Mouse (Mus musculus) left cerebral cortex, adult 11 months (tissue): Measurements from ENCODE around the gene Hadha.

Experiments used
- DNase-seq: peaks from one replicate; pipeline ENCODE4 v3.0.0; 2022; ENCODE audit warnings: low spot score

Gene Hadha

DNA sequence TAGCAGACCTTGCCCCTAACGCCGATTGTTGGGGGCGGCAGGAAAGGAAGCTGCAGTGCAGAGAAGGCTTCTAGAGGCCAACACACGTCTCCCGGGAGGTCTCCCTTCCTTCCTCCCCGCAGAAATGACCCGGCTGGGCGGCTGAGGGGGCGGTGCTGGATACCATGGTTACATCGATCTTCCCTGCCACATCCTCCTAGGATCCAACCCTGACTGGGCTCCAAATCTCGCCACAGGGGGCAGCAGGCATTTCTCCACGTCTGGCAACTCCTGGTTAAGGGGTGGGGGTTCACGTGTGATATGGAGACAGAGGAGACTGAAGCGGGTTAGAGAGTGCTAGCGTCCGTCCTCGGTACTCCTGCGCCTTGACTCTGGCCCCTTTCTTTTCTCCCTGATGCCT lies 43.8 kb downstream of the Hadha start:
- DNase-seq: no peak

DNA sequence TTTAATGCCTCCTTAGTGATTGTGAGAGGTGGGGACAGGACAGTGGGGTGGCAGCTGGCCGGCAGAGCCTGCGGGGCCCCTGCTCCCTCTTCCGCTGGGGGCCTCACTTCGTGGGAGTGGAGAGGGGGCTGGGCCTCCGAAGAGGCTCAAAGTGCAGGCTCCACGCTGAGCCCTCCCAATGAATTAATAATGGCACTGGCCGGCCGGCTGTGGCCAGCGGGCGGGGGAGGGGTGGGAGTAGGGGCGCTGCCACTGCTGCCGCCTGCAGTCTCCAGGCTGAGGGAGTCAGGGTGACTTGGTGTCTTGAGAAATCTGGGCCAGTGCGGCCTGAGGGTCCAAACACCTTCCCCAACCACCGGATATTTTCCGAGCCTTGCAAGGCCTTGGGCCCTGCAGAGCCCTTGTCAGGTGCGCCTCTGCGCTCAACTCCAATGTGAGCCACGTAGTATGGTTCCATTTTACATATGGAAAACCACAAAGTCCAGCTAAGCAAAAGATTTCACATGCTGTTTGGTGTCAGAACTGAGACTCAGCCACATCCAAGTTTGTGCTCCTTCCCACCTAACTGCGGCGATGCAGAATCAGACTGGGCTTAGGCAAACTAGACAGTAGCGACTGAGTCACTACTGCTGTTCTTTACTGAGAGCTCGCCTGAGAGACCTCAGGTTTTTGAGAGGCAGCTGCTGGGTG lies 44.4 kb downstream of the Hadha start:
- no peak for DNase-seq

DNA sequence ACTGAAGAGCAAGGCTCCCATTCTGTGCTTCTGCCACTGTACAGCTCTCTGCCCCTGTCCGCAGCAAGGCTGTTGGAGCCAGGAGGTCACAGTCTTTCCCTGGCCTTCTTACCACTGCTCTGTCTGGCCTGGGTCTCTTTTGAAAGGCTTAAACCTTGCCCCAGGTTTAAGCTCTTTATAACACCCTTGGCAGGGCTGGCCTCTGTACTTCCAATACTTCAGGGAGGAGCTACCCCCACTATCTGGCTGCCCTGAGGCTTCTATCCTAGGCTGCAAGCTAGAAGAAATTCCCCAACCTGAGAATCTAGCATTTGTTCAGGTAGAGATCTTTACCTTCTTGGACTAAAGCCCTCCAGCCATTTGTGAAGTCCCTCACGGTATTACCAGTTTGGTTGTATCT lies 45.1 kb downstream of the Hadha start:
- DNase-seq: no peak

DNA sequence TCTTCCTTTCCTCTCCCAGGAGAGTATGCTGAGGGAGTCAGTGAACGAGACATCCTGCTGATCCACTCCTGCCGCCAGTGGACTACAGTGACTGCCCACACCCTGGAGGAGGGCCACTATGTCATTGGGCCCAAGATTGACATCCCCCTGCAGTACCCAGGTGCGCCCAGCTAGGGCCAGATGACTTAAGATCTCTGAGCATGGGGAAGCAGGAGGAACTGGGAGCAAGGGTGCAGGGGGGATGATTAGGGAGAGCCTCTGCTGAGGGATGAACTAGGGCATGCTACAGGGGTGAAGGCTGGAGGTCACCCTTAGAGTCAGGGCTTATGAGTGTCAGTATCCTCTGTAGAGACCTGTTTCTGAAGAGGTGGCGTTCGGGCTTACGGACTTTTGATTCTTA lies 46.7 kb downstream of the Hadha start:
- DNase-seq: no peak

DNA sequence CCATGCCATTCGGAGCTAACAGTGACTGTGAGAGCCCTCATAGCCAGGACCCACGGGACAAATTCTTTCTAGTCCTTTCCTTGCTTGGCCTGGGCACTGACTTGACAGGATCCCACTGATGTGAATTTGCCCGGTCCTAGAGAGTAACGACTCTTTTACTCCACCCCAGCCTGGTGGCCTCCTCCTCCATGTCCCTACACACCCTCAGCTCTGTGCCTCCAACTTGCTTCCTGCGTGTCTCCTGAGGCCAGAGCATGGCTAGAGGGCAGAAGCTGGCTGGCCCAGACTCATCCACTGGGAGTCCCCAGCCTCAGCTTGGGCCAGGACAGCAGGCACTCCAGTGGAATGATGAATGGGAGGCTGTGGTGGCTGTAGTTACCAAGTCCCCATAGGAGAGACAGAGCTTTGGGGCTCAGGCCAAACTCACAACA lies 47.3 kb downstream of the Hadha start:
- DNase-seq: no peak

DNA sequence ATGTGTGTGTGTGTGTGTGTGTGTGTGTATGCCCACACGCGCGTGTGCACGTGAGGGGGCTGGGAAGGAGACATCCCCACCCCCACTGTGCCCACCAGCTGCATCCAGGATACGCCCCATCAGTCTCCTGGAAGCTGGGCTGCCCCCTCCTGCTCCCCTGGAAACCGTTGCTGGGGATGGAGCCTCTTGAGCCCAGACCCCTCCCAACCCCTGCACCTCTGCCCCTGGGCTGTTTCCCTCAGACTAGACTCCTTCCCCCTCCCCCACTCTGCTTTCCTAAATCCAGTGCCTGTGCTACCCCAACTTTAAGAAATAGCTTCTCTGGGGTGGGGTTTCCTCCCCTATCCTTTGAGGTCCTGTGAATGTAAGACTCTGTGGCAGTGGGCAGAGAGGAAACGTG lies 47.8 kb downstream of the Hadha start:
- no peak for DNase-seq

DNA sequence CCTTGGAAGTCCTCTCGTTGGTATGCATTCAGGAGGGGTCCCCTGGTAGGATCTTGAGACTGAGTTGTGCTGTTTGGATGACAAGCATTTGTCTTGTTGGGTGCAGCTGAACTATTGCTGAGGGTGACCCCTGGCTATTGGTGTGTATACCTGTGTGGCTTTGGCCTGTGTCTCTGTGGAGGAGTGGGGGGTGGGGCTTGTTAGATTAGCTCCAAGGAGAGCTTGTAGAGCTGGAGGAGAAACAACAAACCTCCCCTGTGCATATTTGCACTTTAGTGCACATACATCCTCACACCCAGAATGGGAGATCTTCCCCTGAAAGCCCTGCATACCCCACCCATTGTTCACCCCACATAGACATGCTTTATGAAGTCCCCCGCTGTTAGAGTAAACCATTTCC lies 48.2 kb downstream of the Hadha start:
- DNase-seq: no peak

DNA sequence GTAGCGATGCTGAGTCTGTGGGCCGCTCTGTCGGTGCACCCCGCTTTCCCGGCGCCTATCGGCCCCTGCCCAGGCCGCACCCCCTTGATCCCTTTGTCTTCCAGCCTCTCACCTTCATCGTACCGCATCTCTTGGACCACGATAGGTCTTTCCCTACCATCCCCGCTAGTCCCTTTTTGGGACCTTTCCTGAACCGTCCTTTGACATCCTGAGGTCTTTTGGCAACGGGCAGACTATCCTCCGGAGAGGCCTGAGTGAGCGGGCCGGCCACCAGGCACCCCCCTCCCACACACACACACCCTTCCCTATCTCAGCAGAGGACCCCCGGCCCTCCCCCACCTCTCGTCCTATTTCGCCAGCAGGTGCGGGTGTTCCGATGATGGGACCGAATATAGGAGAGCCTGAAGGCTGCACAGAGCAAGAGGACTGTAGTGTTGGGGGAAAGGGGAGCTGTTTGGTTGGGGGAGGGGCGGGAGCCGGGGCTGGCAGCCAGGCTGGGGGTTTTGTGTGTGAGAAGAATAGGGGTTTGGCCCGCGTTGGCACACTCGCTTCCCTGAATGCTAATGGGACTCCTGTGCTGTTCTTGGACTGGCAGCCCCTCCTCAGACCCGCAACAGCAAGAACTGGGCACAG lies 49.2 kb downstream of the Hadha start, which contains the start of gene 3110082J24Rik:
Gene 3110082J24Rik (minus strand): TSS at position 419 of the 633 bp plus-strand sequence.
- no peak for DNase-seq

DNA sequence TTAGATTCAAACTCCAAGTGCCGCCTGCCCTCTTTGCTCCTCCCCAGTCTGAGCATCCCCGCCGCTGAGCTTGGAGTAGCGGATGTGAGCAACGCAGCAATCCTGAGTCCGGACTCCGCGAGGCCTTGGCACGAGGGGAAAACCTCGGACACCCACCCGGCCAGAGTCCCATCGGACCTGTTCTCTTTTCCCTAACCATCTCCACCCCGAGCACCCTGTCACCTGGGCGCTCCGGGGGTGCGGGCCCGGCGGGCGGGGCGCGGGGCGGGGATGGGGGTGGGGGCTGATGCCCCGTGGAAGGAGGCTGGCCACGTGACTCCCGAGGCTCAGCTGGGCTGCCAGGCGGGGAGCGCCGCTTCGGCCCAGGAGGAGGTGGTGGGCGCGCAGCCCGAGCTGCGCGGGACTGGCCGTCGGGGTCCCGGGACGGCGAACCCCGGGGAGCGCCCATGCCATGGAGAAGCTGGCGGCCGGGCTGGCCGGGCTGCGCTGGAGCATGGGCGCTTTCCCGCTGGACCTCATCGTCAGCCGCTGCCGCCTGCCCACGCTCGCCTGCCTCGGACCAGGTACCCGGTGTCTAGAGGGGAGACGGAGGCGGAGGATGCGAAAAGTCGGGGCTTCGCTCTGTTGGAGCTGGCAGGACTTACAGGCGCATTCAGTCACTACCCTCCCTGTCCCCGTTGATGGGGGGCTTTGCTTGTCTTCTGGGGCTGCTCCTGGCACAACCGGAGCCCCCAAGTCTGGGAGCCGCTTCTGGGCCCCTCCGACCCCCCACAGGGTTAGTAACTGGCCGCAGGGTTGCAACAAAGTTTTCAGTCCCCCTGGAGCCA lies 49.9 kb downstream of the Hadha start, which contains the start of gene Garem2:
Gene Garem2 (plus strand): TSS at position 321 of the 827 bp plus-strand sequence.
- DNase-seq: no peak

DNA sequence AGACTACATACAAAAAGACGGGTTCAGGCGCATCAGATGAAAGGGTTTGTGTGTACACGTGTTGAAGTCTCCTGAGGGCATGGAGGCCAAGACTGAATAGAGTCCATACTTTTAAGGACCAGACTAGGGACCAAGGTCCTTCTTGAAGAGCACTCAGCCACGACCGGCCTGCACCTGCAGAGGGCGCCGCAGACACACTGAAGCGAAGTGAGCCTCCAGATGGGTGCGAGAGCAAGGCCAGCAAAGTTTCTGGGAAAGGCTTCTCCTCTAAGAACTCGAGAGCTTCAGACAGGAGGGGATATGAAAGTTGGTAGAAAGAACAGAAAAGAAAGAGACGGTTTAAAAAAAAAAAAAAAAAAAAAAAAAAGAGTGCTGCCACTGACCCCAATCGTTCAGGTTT lies 50.6 kb downstream of the Hadha start:
- DNase-seq: no peak

DNA sequence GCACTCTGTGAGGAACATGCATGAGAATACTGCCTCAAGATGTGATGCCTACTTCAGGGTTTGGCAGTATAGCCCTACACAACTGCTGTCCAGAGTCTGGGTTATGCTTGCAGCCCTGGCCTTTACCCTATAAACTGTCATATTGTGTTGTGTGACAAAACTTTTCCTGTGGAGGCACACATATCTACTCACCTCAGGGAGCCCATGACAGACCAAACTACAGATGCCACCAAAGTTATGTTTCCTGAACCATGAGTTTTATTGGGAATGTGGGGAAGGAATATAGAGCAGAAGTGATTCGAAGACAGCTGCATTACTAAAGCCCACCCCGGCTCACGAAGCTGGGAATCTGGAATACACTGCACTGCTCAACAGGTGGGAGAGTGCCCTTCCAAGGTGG lies 51.6 kb downstream of the Hadha start:
- DNase-seq: no peak

DNA sequence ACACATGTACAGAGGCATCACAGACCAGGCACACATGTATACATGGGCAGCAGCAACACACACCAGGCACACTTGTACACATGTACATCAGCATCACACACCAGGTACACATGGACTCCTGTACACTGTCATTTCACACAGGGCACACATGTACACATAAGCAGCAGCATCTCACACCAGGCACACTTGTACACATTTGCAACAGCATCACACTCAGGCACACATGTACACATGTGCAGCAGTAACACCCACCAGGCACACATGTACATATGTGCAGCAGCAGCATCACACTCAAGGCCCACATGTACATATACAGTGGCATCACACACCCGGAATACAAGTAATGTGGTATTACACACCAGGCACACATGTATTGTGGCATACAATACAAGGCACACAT lies 56.7 kb downstream of the Hadha start:
- no peak for DNase-seq

DNA sequence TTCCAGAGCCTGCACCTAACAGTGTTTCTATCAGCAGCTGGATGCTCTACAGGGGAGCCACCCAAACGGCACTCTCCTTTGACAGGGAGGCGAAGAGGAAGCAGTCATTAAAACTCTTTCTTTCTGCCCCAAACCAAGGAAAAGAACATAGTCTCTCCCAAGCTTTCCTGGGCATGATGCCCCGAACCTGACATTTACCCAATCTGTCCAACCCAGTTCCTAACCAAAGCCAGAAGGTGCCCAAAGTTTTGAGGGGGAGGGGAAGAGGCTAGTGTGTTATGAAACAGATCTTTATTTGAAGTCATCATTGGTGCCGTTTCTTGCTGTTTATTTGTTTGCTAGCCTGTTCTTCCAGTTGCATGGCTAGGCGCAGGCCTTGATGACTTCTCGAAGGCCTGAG lies 59.2 kb downstream of the Hadha start:
- DNase-seq: no peak

DNA sequence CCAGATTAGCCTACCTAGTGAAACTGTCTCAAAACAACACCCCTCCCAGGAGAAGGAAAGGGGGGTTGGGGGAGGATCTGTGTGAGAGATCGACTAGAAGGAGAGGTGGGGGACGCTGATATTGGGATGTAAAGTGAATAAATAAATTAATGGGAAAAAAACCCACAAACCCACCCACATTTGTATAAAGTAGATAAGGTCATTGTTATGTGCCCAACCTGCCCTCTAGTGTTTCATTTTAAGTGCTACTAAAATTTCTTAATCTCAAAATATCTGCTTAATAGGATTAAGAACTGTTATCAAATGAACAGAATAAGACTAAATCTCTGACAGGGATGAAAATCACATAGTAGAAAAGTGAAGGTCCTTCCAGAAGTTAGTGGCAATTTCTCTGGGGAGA lies 60.6 kb downstream of the Hadha start:
- DNase-seq: no peak

DNA sequence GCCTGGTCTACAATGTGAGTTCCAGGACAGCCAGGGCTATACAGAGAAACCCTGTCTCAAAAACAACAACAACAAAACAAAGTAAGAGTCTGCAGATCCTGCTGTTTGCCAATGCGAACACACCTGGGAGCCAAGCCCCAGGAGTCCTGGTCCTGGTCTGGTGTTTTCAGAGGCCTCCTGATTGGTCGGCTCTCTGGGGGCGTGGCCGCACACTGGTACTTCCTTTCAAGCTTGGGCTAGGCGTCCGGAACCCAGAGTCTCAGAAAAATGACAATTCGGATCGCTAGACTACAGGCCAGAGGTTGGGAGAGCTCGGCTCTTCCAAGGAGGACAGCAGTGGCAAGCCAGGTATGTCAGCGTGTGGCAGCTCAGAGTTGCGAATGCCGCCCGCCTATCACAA lies 62.3 kb downstream of the Hadha start:
- DNase-seq: no peak

DNA sequence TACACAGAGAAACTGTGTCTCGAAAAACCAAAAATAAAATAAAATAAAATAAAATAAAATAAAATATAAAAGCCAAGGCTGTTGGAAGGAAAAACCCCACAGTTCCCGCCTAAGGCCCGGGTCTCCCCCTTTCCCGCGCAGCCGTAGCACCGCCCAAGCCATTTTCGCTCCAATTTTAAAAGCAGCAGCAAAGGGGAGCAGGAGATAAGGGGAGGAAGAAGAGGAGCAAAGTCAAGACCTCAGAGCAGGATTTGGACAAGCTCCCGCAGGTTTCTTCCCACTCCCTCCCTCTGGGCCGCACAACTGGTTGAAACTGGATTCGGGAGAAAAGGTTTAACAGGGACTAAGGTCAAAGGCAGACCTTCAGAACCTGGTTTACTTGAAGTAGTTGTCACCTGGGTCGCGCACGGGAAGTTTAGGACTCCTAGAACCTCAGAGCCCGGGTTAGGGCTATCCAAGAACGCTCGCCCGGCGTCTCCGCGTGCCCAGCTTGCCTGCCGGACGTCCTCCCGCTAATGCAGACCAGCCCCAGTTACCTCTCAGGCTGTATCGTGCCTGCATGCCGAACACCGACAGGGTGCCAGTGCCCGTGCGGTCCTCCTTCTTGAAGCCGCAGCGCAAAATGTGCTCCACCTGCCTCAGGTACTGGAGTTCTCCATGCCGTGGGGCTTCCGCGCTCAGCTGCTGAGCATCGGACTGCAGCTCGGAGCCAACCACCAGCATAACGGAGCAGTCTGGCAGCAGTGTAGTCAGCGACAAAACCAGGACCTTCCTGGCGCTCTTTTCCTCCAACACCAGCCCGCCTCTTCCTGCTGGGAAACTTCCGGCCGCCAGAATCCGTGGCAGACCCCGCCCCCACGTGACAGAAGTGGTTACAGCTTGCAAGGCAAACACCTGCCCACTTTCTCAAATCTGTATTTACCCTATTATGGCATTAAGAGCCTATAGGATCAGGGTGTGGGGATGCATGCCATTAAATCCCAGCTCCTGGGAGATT lies 81.8 kb downstream of the Hadha start, which contains the start of gene Tyms:
Gene Tyms (minus strand): TSS at position 793 of the 997 bp plus-strand sequence.
- DNase-seq: peak; percentile 32

DNA sequence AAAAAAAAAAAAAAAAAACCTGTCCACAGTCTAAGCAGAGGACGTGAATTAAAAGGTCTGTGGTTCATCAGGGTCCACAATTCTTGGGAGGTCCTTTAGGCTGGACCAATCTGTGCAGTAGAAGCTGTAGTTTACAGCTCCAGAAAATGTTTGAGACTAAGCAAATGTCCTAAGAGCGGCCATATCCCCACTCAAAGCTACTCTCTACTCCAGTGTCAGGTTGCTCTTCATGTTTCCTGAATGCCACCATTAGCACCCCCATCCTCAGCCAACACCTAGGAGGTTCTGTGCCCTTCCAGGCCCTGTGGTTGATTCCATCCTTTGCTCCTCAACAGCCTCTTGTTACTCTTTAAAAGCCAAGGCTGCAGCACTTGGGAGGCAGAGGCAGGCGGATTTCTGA lies 82.6 kb downstream of the Hadha start:
- no peak for DNase-seq

DNA sequence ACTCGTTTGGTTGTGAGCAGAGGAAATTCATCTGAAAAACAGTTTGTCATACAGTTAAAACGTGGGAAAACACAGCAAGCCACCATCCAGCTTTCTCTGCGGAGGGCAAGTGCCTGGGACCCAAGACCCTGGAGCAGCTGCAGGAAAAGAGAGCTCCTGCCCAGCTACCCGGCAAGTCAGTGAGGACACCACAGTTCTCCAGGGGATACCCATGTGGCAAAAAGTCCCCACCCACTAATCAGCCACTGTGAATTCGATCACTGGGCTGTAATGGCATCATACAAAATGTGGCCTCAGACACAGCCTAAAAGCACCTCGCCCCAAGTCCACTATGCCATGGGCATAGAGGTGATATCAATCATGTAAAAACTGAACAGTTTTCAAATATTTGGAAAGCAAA lies 83.3 kb downstream of the Hadha start:
- no peak for DNase-seq
